Mouse (Mus musculus) intestine, embryonic 14.5 days (tissue): ENCODE data around the gene Ap1ar. TPM values are rescaled to one million over a fixed set of nuclear protein-coding genes. Genes with fewer than 3 reads are reported as not detected.

Experiments
- ATAC-seq: fragments of 200-750 bp; cut with Nextera tagmentation; replicated peaks from 2 replicates; pipeline ENCODE4 v1.8.0; 2017; ENCODE audit warnings: low read depth, moderate number of reproducible peaks, moderate TSS enrichment, moderate library complexity; ENCODE audit not compliant: low FRiP score, low TSS enrichment
- DNase-seq: peaks from one replicate; pipeline ENCODE4 v3.0.0-alpha.2; 2018; ENCODE audit warnings: low spot score
- H3K27ac ChIP-seq: fragments of 300-500 bp; sonication (generic); 2 replicates; pipeline ENCODE4 v1.5.1; 2014; ENCODE audit warnings: low read depth, mild to moderate bottlenecking, control low read depth
- H3K27me3 ChIP-seq: fragments of 300-500 bp; sonication (generic); replicated peaks from 2 replicates; pipeline ENCODE4 v1.6.1; 2014; ENCODE audit warnings: low read length, control low read depth; ENCODE audit not compliant: control insufficient read depth, insufficient read depth
- H3K36me3 ChIP-seq: fragments of 300-500 bp; sonication (generic); 2 replicates; pipeline ENCODE4 v1.6.1; 2014; ENCODE audit warnings: low read length, control low read depth; ENCODE audit not compliant: control insufficient read depth, insufficient read depth
- H3K4me1 ChIP-seq: fragments of 300-500 bp; sonication (generic); replicated peaks from 2 replicates; pipeline ENCODE4 v1.6.1; 2014; ENCODE audit warnings: low read length, control low read depth, mixed read lengths; ENCODE audit not compliant: control insufficient read depth, insufficient read depth
- H3K4me2 ChIP-seq: fragments of 300-500 bp; sonication (generic); 2 replicates; pipeline ENCODE4 v1.6.1; 2014; ENCODE audit warnings: low read length
- H3K4me3 ChIP-seq: fragments of 300-500 bp; sonication (generic); 2 replicates; pipeline ENCODE4 v1.5.1; 2014; ENCODE audit warnings: low read depth, low read length, control low read depth, mixed read lengths
- H3K9ac ChIP-seq: fragments of 300-500 bp; sonication (generic); 2 replicates; pipeline ENCODE4 v1.6.1; 2014; ENCODE audit warnings: mild to moderate bottlenecking, low read length
- H3K9me3 ChIP-seq: fragments of 300-500 bp; sonication (generic); 2 replicates; pipeline ENCODE4 v1.6.1; 2016; ENCODE audit warnings: low read length, control low read depth; ENCODE audit not compliant: control insufficient read depth
- WGBS: fragments of 180-500 bp; shearing (Covaris S2); extraction: QIAGEN DNeasy Blood & Tissue Kit; methylation state at CpG from one replicate; pipeline ENCODE4 v1.1.7; 2014; 5-methylcytosine and 5-hydroxymethylcytosine counted together
- polyA plus RNA-seq: library from polyadenylated mRNA; unstranded; fragments of >200 nt; fragmentation: Nextera tagmentation; extraction: Ambion mirVana; gene quantifications from 2 replicates; pipeline ENCODE4 v1.2.1, GENCODE M21; 2014

The Ap1ar gene
- polyA plus RNA-seq, 1 experiment from 2014 or later = 65.5 TPM

GRCm38 (mm10) chr3:127834040-127834439, 3.3 kb downstream of the Ap1ar start:
- no peaks in the 10 kb centered on the region for H3K9me3 ChIP-seq
- DNase-seq (no peak), ATAC-seq (no peak)
- H3K4me2 ChIP-seq = no peak overlapping the region
- no peak overlapping the region for H3K27ac ChIP-seq
- H3K9ac ChIP-seq = no peak overlapping the region
- no peak overlapping the region for H3K4me3 ChIP-seq
- H3K36me3 ChIP-seq = 0 out of 2 replicates have a peak, but pooled peaks cover 7% of the 10 kb centered on the region
- peaks cover 20% of the 10 kb centered on the region for H3K4me1 ChIP-seq
- H3K27me3 ChIP-seq = no peaks in the 10 kb centered on the region
- 79% methylated on average over 4 of the region's 4 CpGs for WGBS

- Histone ChIP-seq H3K27me3 (no peaks in the 10 kb centered on the region), H3K36me3 (0 out of 2 replicates have a peak, but pooled peaks cover 7% of the 10 kb centered on the region), H3K9me3 (no peaks in the 10 kb centered on the region), H3K27ac (no peak overlapping the region), H3K4me3 (no peak overlapping the region), H3K4me1 (peaks cover 24% of the 10 kb centered on the region), H3K4me2 (no peak overlapping the region), H3K9ac (no peak overlapping the region)
- 56% methylated on average over 6 of the region's 6 CpGs for WGBS
- DNase-seq (no peak), ATAC-seq (0 out of 2 replicates have a peak, but pooled peaks have one; percentile 36)
These were observed 6.2 kb downstream of the Ap1ar start for GRCm38 (mm10) chr3:127831079-127831478.

- no peak overlapping the region for H3K4me2 ChIP-seq
- H3K27ac ChIP-seq = no peak overlapping the region
- DNase-seq (no peak), ATAC-seq (no peak)
- no peak overlapping the region for H3K4me3 ChIP-seq
- H3K27me3 ChIP-seq = no peaks in the 10 kb centered on the region
- WGBS = 76% methylated on average over 10 of the region's 10 CpGs
- H3K9me3 ChIP-seq = no peaks in the 10 kb centered on the region
- peaks cover 18% of the 10 kb centered on the region for H3K4me1 ChIP-seq
- H3K9ac ChIP-seq = no peak overlapping the region
- H3K36me3 ChIP-seq = 0 out of 2 replicates have a peak, but pooled peaks cover 7% of the 10 kb centered on the region
These were observed 7.1 kb downstream of the Ap1ar start for GRCm38 (mm10) chr3:127830183-127830582.

GRCm38 (mm10) chr3:127827123-127827522, 10.2 kb downstream of the Ap1ar start:
- H3K4me2 ChIP-seq = peak overlapping the region; percentile 29; the same call in 1 of the 2 replicates
- ATAC-seq = peak; percentile 26; the same call in 1 of the 2 replicates
- H3K27me3 ChIP-seq = no peaks in the 10 kb centered on the region
- peaks cover 18% of the 10 kb centered on the region for H3K4me1 ChIP-seq
- peaks cover 15% of the 10 kb centered on the region for H3K36me3 ChIP-seq
- H3K9ac ChIP-seq = no peak overlapping the region
- no peak overlapping the region for H3K4me3 ChIP-seq
- H3K9me3 ChIP-seq = no peaks in the 10 kb centered on the region
- H3K27ac ChIP-seq = peak overlapping the region; percentile 67; the same call in 1 of the 2 replicates
- 23% methylated on average over 7 of the region's 7 CpGs for WGBS
- DNase-seq = peak; percentile 62

- WGBS = 74% methylated on average over 7 of the region's 7 CpGs
- Histone ChIP-seq H3K4me2 (peak overlapping the region; percentile 29; the same call in 1 of the 2 replicates), H3K36me3 (peaks cover 20% of the 10 kb centered on the region), H3K4me3 (no peak overlapping the region), H3K27ac (peak overlapping the region; percentile 67; the same call in 1 of the 2 replicates), H3K9ac (no peak overlapping the region), H3K9me3 (no peaks in the 10 kb centered on the region), H3K27me3 (no peaks in the 10 kb centered on the region), H3K4me1 (peaks cover 18% of the 10 kb centered on the region)
- DNase-seq (no peak), ATAC-seq (no peak)
These were observed 10.8 kb downstream of the Ap1ar start for GRCm38 (mm10) chr3:127826503-127826902.

GRCm38 (mm10) chr3:127823886-127824863, 13.1 kb downstream of the Ap1ar start:
- no peak overlapping the region for H3K4me3 ChIP-seq
- H3K4me1 ChIP-seq = peaks cover 18% of the 10 kb centered on the region
- no peaks in the 10 kb centered on the region for H3K9me3 ChIP-seq
- H3K36me3 ChIP-seq = peaks cover 26% of the 10 kb centered on the region
- 84% methylated on average over 17 of the region's 17 CpGs for WGBS
- no peak overlapping the region for H3K27ac ChIP-seq
- DNase-seq (no peak), ATAC-seq (no peak)
- no peak overlapping the region for H3K9ac ChIP-seq
- no peak overlapping the region for H3K4me2 ChIP-seq
- no peaks in the 10 kb centered on the region for H3K27me3 ChIP-seq

GRCm38 (mm10) chr3:127821209-127821608, 16.1 kb downstream of the Ap1ar start:
- H3K9ac ChIP-seq = no peak overlapping the region
- ATAC-seq (no peak), DNase-seq (no peak)
- peaks cover 42% of the 10 kb centered on the region for H3K36me3 ChIP-seq
- H3K4me3 ChIP-seq = no peak overlapping the region
- no peaks in the 10 kb centered on the region for H3K9me3 ChIP-seq
- WGBS = 83% methylated on average over 5 of the region's 5 CpGs
- H3K27me3 ChIP-seq = no peaks in the 10 kb centered on the region
- H3K27ac ChIP-seq = no peak overlapping the region
- peaks cover 5% of the 10 kb centered on the region; the same call in 1 of the 2 replicates for H3K4me1 ChIP-seq
- no peak overlapping the region for H3K4me2 ChIP-seq

GRCm38 (mm10) chr3:127820400-127820799, 16.9 kb downstream of the Ap1ar start:
- 77% methylated on average over 1 of the region's 1 CpGs for WGBS
- DNase-seq (no peak), ATAC-seq (no peak)
- no peak overlapping the region for H3K27ac ChIP-seq
- H3K4me2 ChIP-seq = no peak overlapping the region
- H3K27me3 ChIP-seq = no peaks in the 10 kb centered on the region
- no peaks in the 10 kb centered on the region for H3K9me3 ChIP-seq
- H3K4me3 ChIP-seq = no peak overlapping the region
- H3K36me3 ChIP-seq = peaks cover 43% of the 10 kb centered on the region
- no peak overlapping the region for H3K9ac ChIP-seq
- H3K4me1 ChIP-seq = no peaks in the 10 kb centered on the region
